Mouse (Mus musculus) cortical plate, adult 2 months (tissue): Measurements from ENCODE around the gene Eif2b3.

Experiments used
- CTCF ChIP-seq: fragments of 200-500 bp; IDR thresholded peaks from 2 replicates; pipeline ENCODE4 v1.5.1; 2011; ENCODE audit warnings: mild to moderate bottlenecking, control low read depth, low read length; ENCODE audit not compliant: insufficient read depth; ENCODE audit errors: extremely low read depth
- POLR2A ChIP-seq: fragments of 200-500 bp; IDR thresholded peaks from 2 replicates; pipeline ENCODE4 v1.6.1; 2011; ENCODE audit warnings: mild to moderate bottlenecking, low read length, control low read depth; ENCODE audit not compliant: insufficient read depth; ENCODE audit errors: extremely low read depth

DNA sequence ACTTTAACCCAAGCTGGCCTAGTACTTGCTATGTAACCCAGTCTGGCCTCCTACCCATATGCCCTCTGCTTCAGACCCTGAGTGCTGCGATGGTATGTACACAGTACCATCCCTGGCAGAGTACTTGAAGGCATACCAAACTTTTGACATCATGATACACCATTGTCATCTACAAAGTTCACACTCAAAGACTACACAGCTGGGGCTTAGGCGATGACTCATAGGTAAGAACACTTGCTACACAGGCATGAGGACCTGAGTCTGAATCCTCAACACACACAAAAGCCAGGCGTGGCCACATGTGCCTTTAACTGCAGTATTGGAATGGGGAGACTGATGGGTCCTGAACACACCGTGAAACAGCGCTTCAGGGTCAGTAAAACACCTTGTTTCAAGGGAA lies 52.0 kb downstream of the Eif2b3 start:
- no peak for TF ChIP-seq CTCF
- no peak for TF ChIP-seq POLR2A
